9 mouse cellular contexts compared by ENCODE assay signal in the genomic region with DNA sequence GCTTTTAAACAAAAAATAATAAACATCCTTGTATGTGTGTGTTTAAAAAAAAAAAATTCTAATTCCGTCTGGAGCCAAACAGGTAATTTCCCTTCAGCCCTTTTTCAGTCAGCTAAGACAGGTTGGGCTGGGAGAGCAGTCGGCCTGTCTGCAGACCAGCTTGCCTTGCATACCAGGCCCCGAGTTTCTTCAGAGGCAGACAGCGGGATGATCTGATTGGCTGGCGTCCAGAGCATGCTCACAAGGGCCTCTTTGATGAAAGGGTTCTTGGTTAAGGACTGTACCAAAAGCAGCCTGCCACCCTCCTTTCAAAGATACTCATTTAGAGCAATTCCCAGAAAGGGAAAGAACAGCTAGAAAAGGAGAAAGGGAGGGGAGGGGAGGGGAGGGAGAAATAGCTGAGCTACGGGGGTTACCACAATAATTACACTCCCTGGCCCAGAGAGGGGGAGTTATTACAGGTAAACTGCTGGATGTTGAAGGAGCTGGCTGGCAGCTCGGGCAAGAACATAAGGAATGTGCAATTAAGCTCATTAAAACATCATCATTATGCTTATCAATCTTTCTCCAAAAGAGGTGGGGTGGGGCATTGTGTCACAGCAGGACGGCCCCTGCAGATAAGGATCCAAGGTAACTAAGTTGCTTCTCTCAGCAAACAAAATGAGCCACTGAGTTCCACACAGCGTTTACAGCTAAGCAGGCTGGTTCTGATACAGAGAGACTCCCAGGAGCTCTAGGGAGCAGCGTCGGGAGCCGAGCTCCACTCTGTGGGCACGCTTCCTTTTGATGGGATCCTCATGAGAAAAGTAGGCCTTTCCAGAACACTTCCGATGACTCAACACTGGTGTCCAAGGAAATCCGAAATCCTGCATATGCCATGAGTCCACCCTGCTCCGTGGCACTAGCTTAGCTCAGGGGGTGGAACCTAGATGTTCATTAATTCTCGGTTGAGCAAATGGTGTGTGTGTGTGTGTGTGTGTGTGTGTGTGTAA.
DNase-seq lines count a peak whose midpoint lies in the region; ATAC-seq lines count a peak whose summit lies in the region.
"Had no signal": no experiment of that assay in that cellular context is flagged by ENCODE, and none has a peak within 500 bp of the region (broad histone marks: within the 10 kb centered on the region; RNA-seq: fewer than 3 reads in every experiment).

No protein-coding gene starts in this region.

- peak; percentile 66 for DNase-seq in ovary, adult 18-20 months (ENCODE audit: low spot score)
- no peak for DNase-seq in ovary, postnatal 10 days (ENCODE audit: low spot score)
- peak; percentile 47 to 65 for DNase-seq in cerebellum, postnatal 4 days (ENCODE audit: low spot score in 2 of 2)
- peak; percentile 41 to 53 for DNase-seq in left cerebral cortex, adult 18-20 months (ENCODE audit: low spot score in 2 of 2)
- DNase-seq in neural tube, embryonic 11.5 days (ENCODE audit: low spot score), result peak; percentile 64
- DNase-seq in spleen, postnatal 10 days (ENCODE audit: low spot score in 2 of 2), result no peak
- DNase-seq in thymus, adult 18-20 months, result no peak

- peak; percentile 86 for ATAC-seq in hindbrain, embryonic 12.5 days (ENCODE audit: low FRiP score)
- ATAC-seq in neural tube, embryonic 11.5 days (ENCODE audit: insufficient read depth, low FRiP score, low TSS enrichment), result peak; percentile 73

- no peak overlapping the region for H3K9ac ChIP-seq in hindbrain, embryonic 12.5 days
- H3K9ac ChIP-seq in neural tube, embryonic 11.5 days (ENCODE audit: low read length), result no peak overlapping the region
- H3K9ac ChIP-seq: limb, embryonic 15.5 days had no signal

- peak overlapping the region; percentile 62 for H3K27ac ChIP-seq in hindbrain, embryonic 12.5 days
- no peak overlapping the region for H3K27ac ChIP-seq in neural tube, embryonic 11.5 days (ENCODE audit: low read depth, low read length)

- H3K27me3 ChIP-seq in hindbrain, embryonic 12.5 days, result peaks cover 11% of the 10 kb centered on the region; the same call in 1 of the 2 replicates
- H3K27me3 ChIP-seq in neural tube, embryonic 11.5 days (ENCODE audit: control insufficient read depth, insufficient read depth, low read length), result no peaks in the 10 kb centered on the region
- H3K27me3 ChIP-seq: limb, embryonic 15.5 days had no signal

- 0 out of 2 replicates have a peak overlapping the region, but pooled peaks have one; percentile 7 for H3K4me2 ChIP-seq in hindbrain, embryonic 12.5 days (replicated peaks)
- H3K4me2 ChIP-seq in neural tube, embryonic 11.5 days (ENCODE audit: low read depth), result 0 out of 2 replicates have a peak overlapping the region, but pooled peaks have one; percentile 4
- H3K4me2 ChIP-seq: limb, embryonic 15.5 days had no signal

- H3K4me1 ChIP-seq in hindbrain, embryonic 12.5 days, result peaks cover 24% of the 10 kb centered on the region
- peaks cover 4% of the 10 kb centered on the region for H3K4me1 ChIP-seq in neural tube, embryonic 11.5 days (ENCODE audit: control insufficient read depth, insufficient read depth, low read length)

- H3K9me3 ChIP-seq in hindbrain, embryonic 12.5 days (replicated peaks), result no peaks in the 10 kb centered on the region
- no peaks in the 10 kb centered on the region for H3K9me3 ChIP-seq in neural tube, embryonic 11.5 days (ENCODE audit: control insufficient read depth, low read length)
- H3K9me3 ChIP-seq: limb, embryonic 15.5 days had no signal

- WGBS in hindbrain, embryonic 12.5 days, result 47% methylated on average over 17 of the region's 17 CpGs
- 43% methylated on average over 17 of the region's 17 CpGs for WGBS in neural tube, embryonic 11.5 days

- no peak overlapping the region for H3K4me3 ChIP-seq in hindbrain, embryonic 12.5 days
- no peak overlapping the region for H3K4me3 ChIP-seq in neural tube, embryonic 11.5 days (ENCODE audit: low read depth, low read length)
- H3K4me3 ChIP-seq: limb, embryonic 15.5 days had no signal

- H3K36me3 ChIP-seq in hindbrain, embryonic 12.5 days, result no peaks in the 10 kb centered on the region
- H3K36me3 ChIP-seq in neural tube, embryonic 11.5 days (ENCODE audit: control insufficient read depth, insufficient read depth, low read length), result no peaks in the 10 kb centered on the region
- H3K36me3 ChIP-seq: limb, embryonic 15.5 days had no signal

Comparison
In these comparisons a context has a peak if more than half of its experiments do, and no peak if none do; other contexts are left out.
1. DNase-seq: peak in ovary, adult 18-20 months (single experiment), cerebellum, postnatal 4 days (2 of 2), left cerebral cortex, adult 18-20 months (2 of 2) and neural tube, embryonic 11.5 days (single experiment); none in ovary, postnatal 10 days (single experiment), spleen, postnatal 10 days (0 of 2) and thymus, adult 18-20 months (0 of 2).